In genomic region chr1:153531677-153532233, GRCm38 (mm10) we compare ENCODE assay signal across 9 mouse cellular contexts. TPM values are rescaled to one million over a fixed set of nuclear protein-coding genes. Genes with fewer than 3 reads are reported as not detected.
DNase-seq lines count a peak whose midpoint lies in the region; ATAC-seq lines count a peak whose summit lies in the region.
"Had no signal": no experiment of that assay in that cellular context is flagged by ENCODE, and none has a peak within 500 bp of the region (broad histone marks: within the 10 kb centered on the region; RNA-seq: fewer than 3 reads in every experiment).

No protein-coding gene starts in this region.

- no peak overlapping the region for H3K4me3 ChIP-seq in kidney, embryonic 16.5 days (ENCODE audit: low read length)
- H3K4me3 ChIP-seq in forebrain, embryonic 10.5 days = peak overlapping the region; percentile 34
- H3K4me3 ChIP-seq in limb, embryonic 15.5 days = no peak overlapping the region
- no peak overlapping the region for H3K4me3 ChIP-seq in stomach, embryonic 16.5 days (replicated peaks; ENCODE audit: low read length)

- 0 out of 2 replicates have a peak overlapping the region, but pooled peaks have one; percentile 15 for H3K27ac ChIP-seq in kidney, embryonic 16.5 days (ENCODE audit: low read length)
- H3K27ac ChIP-seq in forebrain, embryonic 10.5 days = peak overlapping the region; percentile 95
- H3K27ac ChIP-seq in limb, embryonic 15.5 days = peak overlapping the region; percentile 71; the same call in 1 of the 2 replicates
- H3K27ac ChIP-seq in stomach, embryonic 16.5 days (ENCODE audit: low read length) = no peak overlapping the region

- WGBS in kidney, embryonic 16.5 days = 34% methylated on average over 9 of the region's 9 CpGs
- 20% methylated on average over 9 of the region's 9 CpGs for WGBS in forebrain, embryonic 10.5 days
- WGBS in limb, embryonic 15.5 days = 30% methylated on average over 9 of the region's 9 CpGs
- 26% methylated on average over 9 of the region's 9 CpGs for WGBS in stomach, embryonic 16.5 days

- H3K27me3 ChIP-seq in kidney, embryonic 16.5 days (ENCODE audit: insufficient read depth, low read length) = no peaks in the 10 kb centered on the region
- no peaks in the 10 kb centered on the region for H3K27me3 ChIP-seq in forebrain, embryonic 10.5 days (ENCODE audit: poor library complexity, severe bottlenecking)
- H3K27me3 ChIP-seq in limb, embryonic 15.5 days = no peaks in the 10 kb centered on the region
- H3K27me3 ChIP-seq in stomach, embryonic 16.5 days (ENCODE audit: control insufficient read depth, insufficient read depth, low read length) = no peaks in the 10 kb centered on the region

- ATAC-seq in kidney, embryonic 16.5 days (ENCODE audit: low FRiP score, low TSS enrichment) = no peak; the same call in 1 of the 2 replicates
- no peak for ATAC-seq in limb, embryonic 15.5 days (ENCODE audit: insufficient number of reproducible peaks, low FRiP score, low TSS enrichment, low read depth)
- ATAC-seq in stomach, embryonic 16.5 days (ENCODE audit: insufficient read depth, low FRiP score) = no peak
- no peak; the same call in 1 of the 2 replicates for ATAC-seq in megakaryocyte-erythroid progenitor cell, adult 5-6 weeks (replicated peaks; ENCODE audit: low FRiP score, low TSS enrichment, poor library complexity, severe bottlenecking)

- no peak for DNase-seq in kidney, postnatal 36 days
- peak; percentile 74 for DNase-seq in forebrain, embryonic 10.5 days (ENCODE audit: extremely low spot score, low spot score)
- DNase-seq in ovary, postnatal 14 days (ENCODE audit: low spot score) = no peak
- no peak for DNase-seq in adrenal gland, adult 18-20 months (ENCODE audit: low spot score in 2 of 2)
- DNase-seq: kidney, adult 11 months had no signal

- H3K4me2 ChIP-seq in kidney, embryonic 16.5 days (replicated peaks; ENCODE audit: low read depth, low read length) = peak overlapping the region; percentile 43
- H3K4me2 ChIP-seq in limb, embryonic 15.5 days = peak overlapping the region; percentile 30; the same call in 1 of the 2 replicates
- peak overlapping the region; percentile 53 for H3K4me2 ChIP-seq in stomach, embryonic 16.5 days (ENCODE audit: low read depth, low read length)

- peaks cover 13% of the 10 kb centered on the region for H3K4me1 ChIP-seq in kidney, embryonic 16.5 days (ENCODE audit: insufficient read depth, low read length)
- peaks cover 30% of the 10 kb centered on the region for H3K4me1 ChIP-seq in forebrain, embryonic 10.5 days
- peaks cover 11% of the 10 kb centered on the region for H3K4me1 ChIP-seq in limb, embryonic 15.5 days
- 0 out of 2 replicates have a peak, but pooled peaks cover 4% of the 10 kb centered on the region for H3K4me1 ChIP-seq in stomach, embryonic 16.5 days (ENCODE audit: control insufficient read depth, insufficient read depth, low read length)

- no peaks in the 10 kb centered on the region for H3K9me3 ChIP-seq in kidney, embryonic 16.5 days (ENCODE audit: low read length)
- no peaks in the 10 kb centered on the region for H3K9me3 ChIP-seq in forebrain, embryonic 10.5 days
- no peaks in the 10 kb centered on the region for H3K9me3 ChIP-seq in limb, embryonic 15.5 days
- H3K9me3 ChIP-seq in stomach, embryonic 16.5 days (replicated peaks; ENCODE audit: control insufficient read depth, low read length) = no peaks in the 10 kb centered on the region

- no peaks in the 10 kb centered on the region for H3K36me3 ChIP-seq in kidney, embryonic 16.5 days (ENCODE audit: insufficient read depth, low read length)
- no peaks in the 10 kb centered on the region for H3K36me3 ChIP-seq in forebrain, embryonic 10.5 days (replicated peaks)
- 0 out of 2 replicates have a peak, but pooled peaks cover 3% of the 10 kb centered on the region for H3K36me3 ChIP-seq in limb, embryonic 15.5 days
- H3K36me3 ChIP-seq in stomach, embryonic 16.5 days (ENCODE audit: control insufficient read depth, insufficient read depth, low read length) = no peaks in the 10 kb centered on the region

- H3K9ac ChIP-seq in kidney, embryonic 16.5 days (replicated peaks; ENCODE audit: low read length) = peak overlapping the region; percentile 50
- H3K9ac ChIP-seq in limb, embryonic 15.5 days = 0 out of 2 replicates have a peak overlapping the region, but pooled peaks have one; percentile 17
- peak overlapping the region; percentile 66 for H3K9ac ChIP-seq in stomach, embryonic 16.5 days (ENCODE audit: low read length)

RNA-seq across cellular contexts. Expression of gene Npl, which starts 18.1 kb away (rescaled TPM):
- polyA plus RNA-seq in kidney, embryonic 16.5 days (2015; fragmentation: Nextera tagmentation; extraction: Ambion mirVana) = 23.9 and 25.2 TPM in 2 replicates
- polyA plus RNA-seq in forebrain, embryonic 10.5 days (2016; fragmentation: Nextera tagmentation; extraction: Ambion mirVana) = 13.3 and 13.5 TPM in 2 replicates
- polyA plus RNA-seq in limb, embryonic 15.5 days (2015; fragmentation: Nextera tagmentation; extraction: Ambion mirVana) = 34.1 and 49.8 TPM in 2 replicates
- 22.6 and 27.9 TPM in 2 replicates for polyA plus RNA-seq in stomach, embryonic 16.5 days (2015; fragmentation: Nextera tagmentation; extraction: Ambion mirVana)
- 2.1 and 4.5 TPM in 2 replicates for total RNA-seq in megakaryocyte-erythroid progenitor cell, adult 5-6 weeks (2014; fragmentation: Nextera tagmentation)
- 3.4 and 7.2 TPM in 2 replicates for total RNA-seq in megakaryocyte-erythroid progenitor cell, adult 5-6 weeks (2017)
- total RNA-seq in adrenal gland, adult 18-20 months (2021) = 1 to 10 TPM; 4.2 to 5.0 TPM

RNA-seq across cellular contexts. Expression of gene Dhx9, which starts 44.3 kb away (rescaled TPM):
- 23.2 and 30.0 TPM in 2 replicates for polyA plus RNA-seq in kidney, embryonic 16.5 days (2015; fragmentation: Nextera tagmentation; extraction: Ambion mirVana)
- 48.1 and 49.5 TPM in 2 replicates for polyA plus RNA-seq in forebrain, embryonic 10.5 days (2016; fragmentation: Nextera tagmentation; extraction: Ambion mirVana)
- 22.2 and 29.0 TPM in 2 replicates for polyA plus RNA-seq in limb, embryonic 15.5 days (2015; fragmentation: Nextera tagmentation; extraction: Ambion mirVana)
- polyA plus RNA-seq in stomach, embryonic 16.5 days (2015; fragmentation: Nextera tagmentation; extraction: Ambion mirVana) = 18.6 and 22.0 TPM in 2 replicates
- 209 and 268 TPM in 2 replicates for total RNA-seq in megakaryocyte-erythroid progenitor cell, adult 5-6 weeks (2014; fragmentation: Nextera tagmentation)
- total RNA-seq in megakaryocyte-erythroid progenitor cell, adult 5-6 weeks (2017) = 136 and 213 TPM in 2 replicates
- 100 to 1,000 TPM in 1 of 2 experiments, 10 to 100 TPM in 1; 90.3 to 110 TPM for total RNA-seq in adrenal gland, adult 18-20 months (2021)
